Mouse (Mus musculus): Measurements from ENCODE around the gene Prg2. TPM values are rescaled to one million over a fixed set of nuclear protein-coding genes. Genes with fewer than 3 reads are reported as not detected.

The Prg2 gene
- polyA plus RNA-seq, 2 experiments, result 21.8 to 62.4 TPM

DNA sequence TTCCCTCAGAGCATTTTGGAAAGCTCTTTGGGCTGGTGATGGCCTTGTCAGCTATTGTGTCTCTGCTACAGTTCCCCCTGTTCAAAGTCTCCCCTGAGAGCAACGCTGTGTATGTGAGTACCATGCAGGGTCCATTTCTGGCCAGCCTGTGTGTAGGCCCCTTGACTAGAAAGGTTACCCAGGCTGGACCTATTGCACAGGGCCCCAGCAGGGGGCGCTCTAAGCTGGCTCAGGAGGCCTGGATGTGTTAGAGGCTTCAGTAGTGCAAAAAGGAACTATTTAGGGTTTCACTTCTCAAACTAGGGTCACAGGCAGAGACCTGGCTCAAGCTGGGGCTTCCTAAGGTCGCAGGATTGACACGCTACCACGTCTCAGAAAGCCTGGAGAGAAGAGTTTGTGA lies 24.0 kb upstream of the Prg2 start:
- 60% methylated on average over 5 of the region's 5 CpGs for WGBS (ENCODE audit: insufficient replicate concordance)
- Histone ChIP-seq H3K4me2 (ENCODE audit: low read depth) (no peak overlapping the region), H3K4me1 (replicated peaks; ENCODE audit: control insufficient read depth in 2 of 2, insufficient read depth in 2 of 2, low read length in 1 of 2) (no peaks in the 10 kb centered on the region; a peak in 1 of 4 replicates), H3K27ac (no peak overlapping the region), H3K4me3 (ENCODE audit: insufficient read depth in 1 of 2, low read depth in 2 of 2, low read length in 2 of 2) (no peak overlapping the region), H3K9me3 (ENCODE audit: control insufficient read depth, low read length) (no peaks in the 10 kb centered on the region), H3K9ac (replicated peaks) (no peak overlapping the region), H3K36me3 (replicated peaks; ENCODE audit: control insufficient read depth, insufficient read depth, low read depth) (peaks cover 82% of the 10 kb centered on the region), H3K27me3 (ENCODE audit: control insufficient read depth, insufficient read depth, low read length) (no peaks in the 10 kb centered on the region)
- TF ChIP-seq CTCF (IDR thresholded peaks at IDR 0.05; ENCODE audit: low read depth), result peak; percentile 94
- TF ChIP-seq EP300 (IDR thresholded peaks at IDR 0.05; ENCODE audit: low read depth), result no peak
- DNase-seq (ENCODE audit: low read depth in 3 of 3, low spot score in 3 of 3) (peak in 2 of 3 experiments; percentile 41 to 45), ATAC-seq (ENCODE audit: insufficient read depth) (peak; percentile 45; the same call in 1 of the 2 replicates)

DNA sequence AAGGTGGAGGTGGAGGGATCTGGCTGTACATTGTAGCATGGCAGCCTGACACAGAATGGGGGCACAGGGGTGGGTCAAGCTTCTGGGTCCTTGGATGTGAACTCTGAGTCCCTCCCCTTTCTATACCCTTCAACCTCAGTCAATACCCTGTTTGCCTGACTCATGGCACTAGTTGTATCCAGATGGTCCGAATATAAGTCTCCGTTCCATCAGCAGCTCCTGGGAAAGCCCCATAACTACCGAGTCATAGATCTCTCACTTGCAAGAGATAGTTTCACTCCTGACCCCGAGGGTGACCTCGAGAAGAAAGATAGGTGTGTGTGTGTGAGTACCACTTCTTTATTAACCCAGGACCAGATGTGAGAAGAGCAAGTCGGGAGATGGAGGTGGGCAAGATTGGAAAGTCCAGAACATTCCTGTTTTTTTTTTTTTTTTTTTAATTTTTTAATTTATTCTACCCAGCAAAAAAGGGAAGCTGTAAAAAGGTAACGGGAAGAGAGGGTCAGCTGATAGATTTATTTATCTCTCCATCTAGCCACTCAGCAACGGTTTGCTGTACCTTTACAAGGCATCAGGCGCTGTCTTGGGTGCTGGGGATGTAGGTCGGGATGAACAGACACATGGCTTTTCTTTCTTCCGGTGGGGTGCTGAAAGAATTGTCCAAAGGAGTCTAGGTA lies 21.5 kb upstream of the Prg2 start:
- H3K4me2 ChIP-seq (ENCODE audit: low read depth), result no peak overlapping the region
- no peaks in the 10 kb centered on the region for H3K27me3 ChIP-seq (ENCODE audit: control insufficient read depth, insufficient read depth, low read length)
- TF ChIP-seq CTCF (IDR thresholded peaks at IDR 0.05; ENCODE audit: low read depth), result no peak
- no peak for TF ChIP-seq EP300 (IDR thresholded peaks at IDR 0.05; ENCODE audit: low read depth)
- H3K4me3 ChIP-seq (ENCODE audit: insufficient read depth in 1 of 2, low read depth in 2 of 2, low read length in 2 of 2), result no peak overlapping the region
- H3K36me3 ChIP-seq (replicated peaks; ENCODE audit: control insufficient read depth, insufficient read depth, low read depth), result peaks cover 58% of the 10 kb centered on the region
- no peak overlapping the region for H3K27ac ChIP-seq
- no peak overlapping the region for H3K9ac ChIP-seq (replicated peaks)
- ATAC-seq (ENCODE audit: insufficient read depth) (no peak), DNase-seq (ENCODE audit: low read depth in 3 of 3, low spot score in 3 of 3) (no peak)
- H3K4me1 ChIP-seq (replicated peaks; ENCODE audit: control insufficient read depth in 2 of 2, insufficient read depth in 2 of 2, low read length in 1 of 2), result no peaks in the 10 kb centered on the region; a peak in 3 of 4 replicates
- 81% methylated on average over 11 of the region's 11 CpGs for WGBS (ENCODE audit: insufficient replicate concordance)
- no peaks in the 10 kb centered on the region for H3K9me3 ChIP-seq (ENCODE audit: control insufficient read depth, low read length)

DNA sequence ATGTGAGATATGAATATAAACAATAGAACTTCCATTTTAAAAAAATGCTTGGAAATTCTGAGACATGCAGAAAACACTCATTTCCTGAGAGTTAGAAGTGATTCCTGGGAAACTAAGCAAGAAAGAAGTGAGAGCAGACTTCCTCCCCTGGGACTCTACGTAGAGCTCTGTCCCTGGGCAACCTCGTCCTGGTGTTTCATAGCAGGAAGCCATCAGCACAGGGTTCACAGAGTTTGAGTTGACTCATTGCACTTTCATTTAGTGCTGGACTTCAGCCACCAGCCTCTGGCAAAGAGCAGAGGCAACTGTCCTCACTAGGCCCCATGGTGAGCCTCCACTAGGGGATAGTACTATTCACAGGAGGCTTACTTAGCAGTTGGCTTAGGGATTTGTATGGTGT lies 19.0 kb upstream of the Prg2 start:
- WGBS (ENCODE audit: insufficient replicate concordance), result 60% methylated on average over 2 of the region's 2 CpGs
- ATAC-seq (ENCODE audit: insufficient read depth) (no peak), DNase-seq (ENCODE audit: low read depth in 3 of 3, low spot score in 3 of 3) (no peak)
- H3K27ac ChIP-seq, result no peak overlapping the region
- TF ChIP-seq EP300 (IDR thresholded peaks at IDR 0.05; ENCODE audit: low read depth) (no peak), CTCF (IDR thresholded peaks at IDR 0.05; ENCODE audit: low read depth) (no peak)
- no peak overlapping the region for H3K9ac ChIP-seq (replicated peaks)
- no peaks in the 10 kb centered on the region; a peak in 3 of 4 replicates for H3K4me1 ChIP-seq (replicated peaks; ENCODE audit: control insufficient read depth in 2 of 2, insufficient read depth in 2 of 2, low read length in 1 of 2)
- H3K4me3 ChIP-seq (ENCODE audit: insufficient read depth in 1 of 2, low read depth in 2 of 2, low read length in 2 of 2), result no peak overlapping the region
- H3K36me3 ChIP-seq (replicated peaks; ENCODE audit: control insufficient read depth, insufficient read depth, low read depth), result peaks cover 34% of the 10 kb centered on the region
- no peaks in the 10 kb centered on the region for H3K9me3 ChIP-seq (ENCODE audit: control insufficient read depth, low read length)
- no peak overlapping the region for H3K4me2 ChIP-seq (ENCODE audit: low read depth)
- no peaks in the 10 kb centered on the region for H3K27me3 ChIP-seq (ENCODE audit: control insufficient read depth, insufficient read depth, low read length)

DNA sequence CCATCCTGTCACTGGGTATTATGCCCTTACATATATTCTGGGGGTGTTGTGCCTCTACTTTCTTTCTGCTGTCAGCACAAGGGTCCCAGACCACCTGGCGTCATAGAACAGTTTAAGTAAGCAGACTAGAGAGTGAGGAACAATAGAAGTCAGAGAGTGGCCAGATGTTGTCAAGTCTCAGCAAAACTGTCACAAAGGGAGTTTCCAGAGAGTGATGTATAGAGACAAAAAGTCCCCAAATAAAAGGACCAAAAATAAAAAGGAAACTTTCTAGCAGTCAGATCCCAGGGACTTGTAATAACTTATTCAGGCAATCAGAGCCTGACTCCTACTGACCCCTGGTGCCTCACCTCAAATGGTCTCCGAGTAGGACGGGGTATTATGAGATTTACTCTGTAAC lies 18.4 kb upstream of the Prg2 start:
- no peaks in the 10 kb centered on the region for H3K27me3 ChIP-seq (ENCODE audit: control insufficient read depth, insufficient read depth, low read length)
- ATAC-seq (ENCODE audit: insufficient read depth), result no peak
- peaks cover 28% of the 10 kb centered on the region for H3K36me3 ChIP-seq (replicated peaks; ENCODE audit: control insufficient read depth, insufficient read depth, low read depth)
- no peaks in the 10 kb centered on the region; a peak in 3 of 4 replicates for H3K4me1 ChIP-seq (replicated peaks; ENCODE audit: control insufficient read depth in 2 of 2, insufficient read depth in 2 of 2, low read length in 1 of 2)
- H3K4me3 ChIP-seq (ENCODE audit: insufficient read depth in 1 of 2, low read depth in 2 of 2, low read length in 2 of 2), result no peak overlapping the region
- DNase-seq (ENCODE audit: low read depth in 3 of 3, low spot score in 3 of 3), result no peak
- H3K9ac ChIP-seq (replicated peaks), result no peak overlapping the region
- no peaks in the 10 kb centered on the region for H3K9me3 ChIP-seq (ENCODE audit: control insufficient read depth, low read length)
- H3K4me2 ChIP-seq (ENCODE audit: low read depth), result no peak overlapping the region
- no peak for TF ChIP-seq EP300 (IDR thresholded peaks at IDR 0.05; ENCODE audit: low read depth)
- no peak for TF ChIP-seq CTCF (IDR thresholded peaks at IDR 0.05; ENCODE audit: low read depth)
- 82% methylated on average over 3 of the region's 3 CpGs for WGBS (ENCODE audit: insufficient replicate concordance)
- H3K27ac ChIP-seq, result no peak overlapping the region

DNA sequence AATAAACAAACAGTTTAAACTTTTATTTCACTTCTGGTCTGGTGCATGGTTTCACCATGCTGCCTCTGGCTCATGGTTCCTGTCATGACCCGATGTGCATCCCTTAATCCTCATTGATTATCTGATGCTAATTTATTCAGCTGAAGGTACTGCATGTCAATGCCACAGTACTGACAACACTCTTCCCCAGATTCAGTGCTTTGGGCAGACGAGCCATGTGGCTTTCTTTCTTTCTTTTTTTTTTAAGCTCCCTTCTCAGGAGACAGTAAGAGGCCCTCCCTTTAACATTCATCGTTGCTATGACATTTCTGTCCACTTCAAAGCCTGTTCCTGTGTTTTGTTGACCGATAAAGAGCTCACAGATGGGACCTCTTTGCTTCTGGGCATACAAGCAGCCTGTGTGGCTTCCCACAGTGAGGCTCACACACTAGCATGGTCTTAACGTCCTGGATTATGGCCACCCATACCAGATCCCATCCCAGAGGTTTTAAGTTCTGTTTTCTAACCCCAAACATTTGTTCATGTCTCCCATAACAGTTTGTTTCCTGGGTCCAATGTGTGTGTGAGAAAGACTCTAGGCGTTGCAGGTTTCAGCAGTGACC lies 17.3 kb upstream of the Prg2 start:
- DNase-seq (ENCODE audit: low read depth in 3 of 3, low spot score in 3 of 3), result no peak

More for the DNA sequence above, 17.3 kb upstream of the Prg2 start:
- Histone ChIP-seq H3K27ac (no peak overlapping the region), H3K4me1 (replicated peaks; ENCODE audit: control insufficient read depth in 2 of 2, insufficient read depth in 2 of 2, low read length in 1 of 2) (no peaks in the 10 kb centered on the region; a peak in 3 of 4 replicates), H3K9me3 (ENCODE audit: control insufficient read depth, low read length) (no peaks in the 10 kb centered on the region), H3K9ac (replicated peaks) (no peak overlapping the region), H3K36me3 (replicated peaks; ENCODE audit: control insufficient read depth, insufficient read depth, low read depth) (peaks cover 17% of the 10 kb centered on the region), H3K27me3 (ENCODE audit: control insufficient read depth, insufficient read depth, low read length) (no peaks in the 10 kb centered on the region), H3K4me2 (ENCODE audit: low read depth) (no peak overlapping the region), H3K4me3 (ENCODE audit: insufficient read depth in 1 of 2, low read depth in 2 of 2, low read length in 2 of 2) (no peak overlapping the region)
- ATAC-seq (ENCODE audit: insufficient read depth), result no peak
- TF ChIP-seq EP300 (IDR thresholded peaks at IDR 0.05; ENCODE audit: low read depth), result no peak
- no peak for TF ChIP-seq CTCF (IDR thresholded peaks at IDR 0.05; ENCODE audit: low read depth)
- 51% methylated on average over 6 of the region's 6 CpGs for WGBS (ENCODE audit: insufficient replicate concordance)

Measured in liver, embryonic 14.5 days (tissue).